Mouse (Mus musculus) forebrain, embryonic 13.5 days (tissue): ENCODE results near the gene Ube2e3. TPM values are rescaled to one million over a fixed set of nuclear protein-coding genes. Genes with fewer than 3 reads are reported as not detected.

ENCODE experiments used
- ATAC-seq: fragments of 200-750 bp; cut with Nextera tagmentation; 2 replicates; pipeline ENCODE4 v1.8.0; 2017
- H3K27ac ChIP-seq: fragments of 300-500 bp; sonication (generic); 2 replicates; pipeline ENCODE4 v1.5.1; 2015; ENCODE audit warnings: inconsistent platforms, mild to moderate bottlenecking, moderate library complexity
- H3K27me3 ChIP-seq: fragments of 300-500 bp; sonication (generic); 2 replicates; pipeline ENCODE4 v1.6.1; 2015; ENCODE audit warnings: mild to moderate bottlenecking, inconsistent platforms
- H3K36me3 ChIP-seq: fragments of 300-500 bp; sonication (generic); 2 replicates; pipeline ENCODE4 v1.6.1; 2015; ENCODE audit warnings: mild to moderate bottlenecking, inconsistent platforms; ENCODE audit not compliant: poor library complexity, severe bottlenecking
- H3K4me1 ChIP-seq: fragments of 300-500 bp; sonication (generic); 2 replicates; pipeline ENCODE4 v1.6.1; 2015; ENCODE audit warnings: inconsistent platforms
- H3K4me2 ChIP-seq: fragments of 300-500 bp; sonication (generic); 2 replicates; pipeline ENCODE4 v1.6.1; 2015; ENCODE audit warnings: inconsistent platforms, mild to moderate bottlenecking, moderate library complexity
- H3K4me3 ChIP-seq: fragments of 300-500 bp; sonication (generic); 2 replicates; pipeline ENCODE4 v1.5.1; 2015; ENCODE audit warnings: mild to moderate bottlenecking, inconsistent platforms
- H3K9ac ChIP-seq: fragments of 300-500 bp; sonication (generic); 2 replicates; pipeline ENCODE4 v1.6.1; 2015; ENCODE audit warnings: mild to moderate bottlenecking, inconsistent platforms
- H3K9me3 ChIP-seq: fragments of 300-500 bp; sonication (generic); replicated peaks from 2 replicates; pipeline ENCODE4 v1.6.1; 2016; ENCODE audit warnings: inconsistent platforms
- WGBS: fragments of 180-500 bp; shearing (Covaris S2); methylation state at CpG from one replicate; pipeline ENCODE4 v1.1.7; 2015; 5-methylcytosine and 5-hydroxymethylcytosine counted together
- polyA plus RNA-seq: library from polyadenylated mRNA; unstranded; fragments of >200 nt; fragmentation: Nextera tagmentation; extraction: Ambion mirVana; gene quantifications from 2 replicates; pipeline ENCODE4 v1.2.1, GENCODE M21; 2015

Ube2e3 gene
- polyA plus RNA-seq, 1 experiment from 2014 or later, result 268 TPM

- H3K4me3 ChIP-seq, result no peak overlapping the region
- no peak overlapping the region for H3K27ac ChIP-seq
- no peaks in the 10 kb centered on the region for H3K9me3 ChIP-seq
- no peak for ATAC-seq
- 85% methylated on average over 2 of the region's 2 CpGs for WGBS
- H3K36me3 ChIP-seq, result no peaks in the 10 kb centered on the region
- H3K4me1 ChIP-seq, result peaks cover 20% of the 10 kb centered on the region; the same call in 1 of the 2 replicates
- H3K4me2 ChIP-seq, result no peak overlapping the region
- H3K9ac ChIP-seq, result no peak overlapping the region
- no peaks in the 10 kb centered on the region for H3K27me3 ChIP-seq
Measured at GRCm38 (mm10) chr2:78964995-78965394, 97.1 kb downstream of the Ube2e3 start.

DNA sequence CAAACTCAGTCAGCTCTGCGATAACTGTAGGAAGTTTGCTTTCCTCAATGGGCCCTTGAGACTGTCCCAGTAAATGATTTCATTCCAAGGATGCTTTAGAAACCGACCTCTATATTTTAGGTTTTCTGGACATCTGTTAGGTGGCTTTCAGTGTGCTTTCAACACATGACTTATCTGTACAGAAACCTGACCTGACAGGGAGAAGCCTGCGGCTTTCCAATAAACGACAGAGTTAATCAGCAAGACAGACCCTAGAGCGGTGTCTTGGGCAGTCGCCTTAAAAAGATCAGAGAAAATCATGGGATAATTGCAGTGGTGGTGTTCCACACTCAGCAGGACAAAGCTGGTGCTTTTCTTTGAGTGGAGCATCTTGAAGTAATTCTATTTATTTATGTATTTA lies 97.5 kb downstream of the Ube2e3 start:
- Histone ChIP-seq H3K9ac (no peak overlapping the region), H3K36me3 (no peaks in the 10 kb centered on the region), H3K4me1 (peaks cover 18% of the 10 kb centered on the region; the same call in 1 of the 2 replicates), H3K27me3 (no peaks in the 10 kb centered on the region), H3K4me2 (no peak overlapping the region), H3K9me3 (no peaks in the 10 kb centered on the region), H3K4me3 (no peak overlapping the region), H3K27ac (no peak overlapping the region)
- no peak for ATAC-seq
- WGBS, result 81% methylated on average over 6 of the region's 6 CpGs

DNA sequence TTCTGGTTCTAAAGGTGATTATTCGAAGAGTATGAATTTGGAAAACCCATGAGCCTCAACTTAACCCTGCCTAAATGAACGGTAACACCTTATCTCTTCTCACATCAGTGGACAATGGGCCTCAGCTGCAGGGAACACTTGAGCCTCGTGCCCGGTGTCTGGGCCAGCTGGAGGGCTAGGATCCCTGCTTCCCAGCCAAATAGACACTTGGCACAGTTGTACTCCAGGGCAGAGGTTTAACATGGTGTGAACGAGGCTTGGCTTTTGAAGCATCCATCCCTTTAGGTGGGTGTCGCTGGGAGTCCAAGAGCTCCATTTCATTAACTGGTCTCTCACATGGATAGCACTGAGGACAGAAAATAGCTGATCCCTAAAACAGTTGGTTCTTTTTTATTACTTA lies 102.2 kb downstream of the Ube2e3 start:
- H3K27ac ChIP-seq, result no peak overlapping the region
- no peak overlapping the region for H3K4me3 ChIP-seq
- H3K27me3 ChIP-seq, result no peaks in the 10 kb centered on the region
- H3K4me2 ChIP-seq, result no peak overlapping the region
- peak; percentile 72; the same call in 1 of the 2 replicates for ATAC-seq
- no peaks in the 10 kb centered on the region for H3K9me3 ChIP-seq
- no peaks in the 10 kb centered on the region for H3K36me3 ChIP-seq
- no peaks in the 10 kb centered on the region for H3K4me1 ChIP-seq
- WGBS, result 62% methylated on average over 6 of the region's 6 CpGs
- no peak overlapping the region for H3K9ac ChIP-seq
